Mouse (Mus musculus) MEL (cell line): Measurements from ENCODE around the gene Lrrc8a. TPM values are rescaled to one million over a fixed set of nuclear protein-coding genes. Genes with fewer than 3 reads are reported as not detected.
A peak's percentile ranks its signal among the peaks of the same experiment; 100 is the strongest.

ENCODE experiments used
- DNase-seq: peaks from one replicate; pipeline ENCODE4 v3.0.0; 2011; ENCODE audit warnings: low read depth, low spot score
- H3K27ac ChIP-seq: 2 replicates; pipeline ENCODE4 v1.5.1; 2012; ENCODE audit warnings: low read depth, mild to moderate bottlenecking, control low read depth, low read length, moderate library complexity; ENCODE audit not compliant: control insufficient read depth
- H3K27me3 ChIP-seq, 2 experiments: fragments of 150-350 bp in 1 of 2; sonication (generic) in 1 of 2; 2 replicates each; pipeline ENCODE4 v1.6.1; 2012; ENCODE audit warnings: low read length in 2 of 2, mild to moderate bottlenecking in 2 of 2, improper control_type of control experiment in 1 of 2, moderate library complexity in 1 of 2; ENCODE audit not compliant: insufficient read depth in 2 of 2, control insufficient read depth in 1 of 2
- H3K36me3 ChIP-seq, 2 experiments: 2 replicates each; pipeline ENCODE4 v1.6.1; 2012 to 2014; ENCODE audit warnings: low read length in 2 of 2, improper control_type of control experiment in 1 of 2, inconsistent platforms in 1 of 2, mild to moderate bottlenecking in 1 of 2; ENCODE audit not compliant: insufficient read depth in 2 of 2, control insufficient read depth in 1 of 2
- H3K4me1 ChIP-seq, 2 experiments: fragments of 150-350 bp in 1 of 2; sonication (generic) in 1 of 2; 2 replicates each; pipeline ENCODE4 v1.6.1; 2012; ENCODE audit warnings: low read length in 2 of 2, improper control_type of control experiment in 1 of 2, mild to moderate bottlenecking in 1 of 2; ENCODE audit not compliant: insufficient read depth in 2 of 2, control insufficient read depth in 1 of 2
- H3K4me3 ChIP-seq, 2 experiments: fragments of 150-350 bp in 1 of 2; sonication (generic) in 1 of 2; 2 replicates each; pipeline ENCODE4 v1.5.1; 2012; ENCODE audit warnings: low read depth in 2 of 2, low read length in 2 of 2, mild to moderate bottlenecking in 2 of 2, moderate library complexity in 2 of 2, control low read depth in 1 of 2, improper control_type of control experiment in 1 of 2; ENCODE audit not compliant: control insufficient read depth in 1 of 2, insufficient read depth in 1 of 2
- H3K79me2 ChIP-seq: 2 replicates; pipeline ENCODE4 v1.6.1; 2012; ENCODE audit warnings: mild to moderate bottlenecking, low read length, moderate library complexity; ENCODE audit not compliant: control insufficient read depth, poor library complexity, insufficient read depth
- H3K9ac ChIP-seq: 2 replicates; pipeline ENCODE4 v1.6.1; 2012; ENCODE audit warnings: low read depth, mild to moderate bottlenecking, control low read depth, low read length, moderate library complexity; ENCODE audit not compliant: control insufficient read depth, poor library complexity, severe bottlenecking
- H3K9me3 ChIP-seq: fragments of 150-350 bp; sonication (generic); replicated peaks from 2 replicates; pipeline ENCODE4 v1.6.1; 2012; ENCODE audit warnings: mild to moderate bottlenecking, low read length, improper control_type of control experiment, moderate library complexity; ENCODE audit not compliant: insufficient read depth
- BHLHE40 ChIP-seq: IDR thresholded peaks from 2 replicates; pipeline ENCODE4 v1.6.1; 2012; ENCODE audit warnings: low read depth, mild to moderate bottlenecking, inconsistent platforms, low read length, improper control_type of control experiment, borderline replicate concordance
- CHD2 ChIP-seq: IDR thresholded peaks from 2 replicates; pipeline ENCODE4 v1.6.1; 2011; ENCODE audit warnings: low read length, improper control_type of control experiment
- E2F4 ChIP-seq: IDR thresholded peaks from 2 replicates; pipeline ENCODE4 v1.6.1; 2011; ENCODE audit warnings: low read depth, low read length, improper control_type of control experiment, borderline replicate concordance
- ETS1 ChIP-seq: IDR thresholded peaks from 2 replicates; pipeline ENCODE4 v1.6.1; 2012; ENCODE audit warnings: low read depth, mild to moderate bottlenecking, inconsistent platforms, low read length, improper control_type of control experiment, moderate library complexity
- GATA1 ChIP-seq: IDR thresholded peaks from 2 replicates; pipeline ENCODE4 v1.6.1; 2011; ENCODE audit warnings: low read depth, low read length, improper control_type of control experiment
- HCFC1 ChIP-seq: IDR thresholded peaks from 2 replicates; pipeline ENCODE4 v1.6.1; 2012; ENCODE audit warnings: low read depth, mild to moderate bottlenecking, inconsistent platforms, low read length, improper control_type of control experiment, moderate library complexity
- MAFK ChIP-seq: IDR thresholded peaks from 2 replicates; pipeline ENCODE4 v1.6.1; 2011; ENCODE audit warnings: low read depth, mild to moderate bottlenecking, low read length, improper control_type of control experiment, borderline replicate concordance
- MAX ChIP-seq: IDR thresholded peaks from 2 replicates; pipeline ENCODE4 v1.6.1; 2011; ENCODE audit warnings: low read length, improper control_type of control experiment
- MAZ ChIP-seq: IDR thresholded peaks from 2 replicates; pipeline ENCODE4 v1.6.1; 2012; ENCODE audit warnings: low read depth, mild to moderate bottlenecking, inconsistent platforms, low read length, improper control_type of control experiment
- MXI1 ChIP-seq: IDR thresholded peaks from 2 replicates; pipeline ENCODE4 v1.6.1; 2011; ENCODE audit warnings: mild to moderate bottlenecking, low read depth, low read length, improper control_type of control experiment
- MYC ChIP-seq: IDR thresholded peaks from 2 replicates; pipeline ENCODE4 v1.6.1; 2011; ENCODE audit warnings: low read depth, mild to moderate bottlenecking, low read length, improper control_type of control experiment, moderate library complexity
- NELFE ChIP-seq: IDR thresholded peaks from 2 replicates; pipeline ENCODE4 v1.6.1; 2011; ENCODE audit warnings: low read depth, low read length, improper control_type of control experiment
- NRF1 ChIP-seq: IDR thresholded peaks from 2 replicates; pipeline ENCODE4 v1.6.1; 2014; ENCODE audit warnings: low read depth, mild to moderate bottlenecking, inconsistent platforms, low read length, improper control_type of control experiment, moderate library complexity; ENCODE audit not compliant: poor library complexity, insufficient read depth, severe bottlenecking
- POLR2A ChIP-seq, 2 experiments: IDR thresholded peaks; 2 replicates each; pipeline ENCODE4 v1.6.1; 2011 to 2012; ENCODE audit warnings: low read length in 2 of 2, mild to moderate bottlenecking in 2 of 2, control low read depth in 1 of 2, improper control_type of control experiment in 1 of 2, low read depth in 1 of 2, moderate library complexity in 1 of 2; ENCODE audit not compliant: control insufficient read depth in 1 of 2, insufficient read depth in 1 of 2, poor library complexity in 1 of 2
- POLR2AphosphoS2 ChIP-seq: IDR thresholded peaks from 2 replicates; pipeline ENCODE4 v1.6.1; 2011; ENCODE audit warnings: low read length, improper control_type of control experiment
- POLR2AphosphoS5 ChIP-seq: IDR thresholded peaks from 2 replicates; pipeline ENCODE4 v1.6.1; 2012; ENCODE audit warnings: low read depth, borderline replicate concordance, mild to moderate bottlenecking, inconsistent platforms, low read length, moderate library complexity, mixed read lengths
- SIN3A ChIP-seq: IDR thresholded peaks from 2 replicates; pipeline ENCODE4 v1.6.1; 2012; ENCODE audit warnings: low read length, improper control_type of control experiment, inconsistent platforms
- SMC3 ChIP-seq: IDR thresholded peaks from 2 replicates; pipeline ENCODE4 v1.6.1; 2011; ENCODE audit warnings: low read depth, low read length, improper control_type of control experiment
- TBP ChIP-seq: IDR thresholded peaks from 2 replicates; pipeline ENCODE4 v1.8.0; 2011; ENCODE audit warnings: low read depth, low read length, improper control_type of control experiment
- TCF12 ChIP-seq: IDR thresholded peaks from 2 replicates; pipeline ENCODE4 v1.6.1; 2014; ENCODE audit warnings: low read depth, mild to moderate bottlenecking, inconsistent platforms, low read length, improper control_type of control experiment, moderate library complexity
- UBTF ChIP-seq: IDR thresholded peaks from 2 replicates; pipeline ENCODE4 v1.6.1; 2012; ENCODE audit warnings: low read depth, mild to moderate bottlenecking, inconsistent platforms, low read length, improper control_type of control experiment, moderate library complexity, borderline replicate concordance; ENCODE audit not compliant: insufficient read depth
- USF1 ChIP-seq: IDR thresholded peaks from 2 replicates; pipeline ENCODE4 v1.6.1; 2014; ENCODE audit warnings: low read depth, mild to moderate bottlenecking, inconsistent platforms, low read length, improper control_type of control experiment, moderate library complexity
- USF2 ChIP-seq, 2 experiments: IDR thresholded peaks; 2 replicates each; pipeline ENCODE4 v1.6.1; 2011 to 2012; ENCODE audit warnings: improper control_type of control experiment in 2 of 2, low read length in 2 of 2, borderline replicate concordance in 1 of 2, inconsistent platforms in 1 of 2, low read depth in 1 of 2, mild to moderate bottlenecking in 1 of 2; ENCODE audit not compliant: insufficient read depth in 1 of 2
- ZC3H11A ChIP-seq: IDR thresholded peaks from 2 replicates; pipeline ENCODE4 v1.6.1; 2012; ENCODE audit warnings: low read depth, mild to moderate bottlenecking, inconsistent platforms, low read length, improper control_type of control experiment
- ZKSCAN1 ChIP-seq: IDR thresholded peaks from 2 replicates; pipeline ENCODE4 v1.6.1; 2012; ENCODE audit warnings: low read depth, mild to moderate bottlenecking, inconsistent platforms, low read length, improper control_type of control experiment, moderate library complexity
- ZMIZ1 ChIP-seq: IDR thresholded peaks from 2 replicates; pipeline ENCODE4 v1.6.1; 2012; ENCODE audit warnings: low read depth, mild to moderate bottlenecking, inconsistent platforms, low read length, improper control_type of control experiment, moderate library complexity
- polyA plus RNA-seq, 2 experiments: library from polyadenylated mRNA; stranded (reverse) in 1 of 2; unstranded in 1 of 2; fragments of >175 nt in 1 of 2; fragments of >200 nt in 1 of 2; gene quantifications; 2 replicates each; pipeline versions ENCODE4 v1.2.1 to v1.2.4; 2012; ENCODE audit warnings: low replicate concordance in 2 of 2, low read depth in 1 of 2; ENCODE audit not compliant: insufficient read length in 2 of 2, insufficient read depth in 1 of 2, missing spikeins in 1 of 2
- total RNA-seq: library from RNA; depleted of rRNA; stranded (reverse); fragments of 300-350 nt; gene quantifications from 2 replicates; pipeline ENCODE4 v1.2.3, GENCODE M21; 2012

Lrrc8a gene
- total and polyA plus RNA-seq, 3 experiments = 6.9 to 8.3 TPM; not detected in 1

GRCm38 (mm10) chr2:30286192-30287026, 48.9 kb downstream of the Lrrc8a start, which contains the start of the genes Dolk and Nup188:
TSS of gene Dolk (minus strand) at chr2:30286334.
TSS of gene Nup188 (plus strand) at chr2:30286397.
- no peaks in the 10 kb centered on the region for H3K27me3 ChIP-seq
- H3K27ac ChIP-seq = peak within 1 kb of the TSS; percentile 50
- peaks cover 0 to 14% of the 10 kb centered on the region in 2 experiments; a peak in 3 of 4 replicates for H3K4me1 ChIP-seq
- DNase-seq = peak; percentile 96
- peak within 1 kb of the TSS; percentile 89 to 93 for H3K4me3 ChIP-seq
- H3K9me3 ChIP-seq = no peaks in the 10 kb centered on the region
- TF ChIP-seq MYC = peak; percentile 48; the same call in 1 of the 2 replicates
- TF ChIP-seq ZKSCAN1 = no peak
- TF ChIP-seq E2F4 = peak; percentile 64; the same call in 1 of the 2 replicates
- no peak for TF ChIP-seq MAFK
- TF ChIP-seq NRF1 = 0 out of 2 replicates have a peak, but pooled peaks have one; percentile 28
- peak; percentile 100 for TF ChIP-seq USF1
- peak; percentile 95 for TF ChIP-seq MXI1
- peak; percentile 72; the same call in 1 of the 2 replicates for TF ChIP-seq UBTF
- no peak for TF ChIP-seq SMC3
- TF ChIP-seq TBP = peak; percentile 85
- peak; percentile 78; the same call in 1 of the 2 replicates for TF ChIP-seq ZMIZ1
- peak; percentile 90 for TF ChIP-seq NELFE
- peak; percentile 83; the same call in 1 of the 2 replicates for TF ChIP-seq SIN3A
- peak; percentile 74; the same call in 1 of the 2 replicates for TF ChIP-seq POLR2AphosphoS2
- TF ChIP-seq MAZ = peak; percentile 61; the same call in 1 of the 2 replicates
- no peak for TF ChIP-seq CHD2
- peak; percentile 88 to 98 for TF ChIP-seq POLR2A (IDR thresholded peaks at IDR 0.05; ENCODE audit: control insufficient read depth in 1 of 2, insufficient read depth in 1 of 2, low read depth in 1 of 2, low read length in 2 of 2, poor library complexity in 1 of 2)
- TF ChIP-seq MAX = peak; percentile 93
- peak; percentile 86 for TF ChIP-seq TCF12
- no peak for TF ChIP-seq ETS1
- TF ChIP-seq USF2 (IDR thresholded peaks at IDR 0.05; ENCODE audit: borderline replicate concordance in 1 of 2, insufficient read depth in 1 of 2, low read depth in 1 of 2, low read length in 2 of 2) = peak; percentile 83 to 97
- TF ChIP-seq BHLHE40 = no peak
- TF ChIP-seq GATA1 = no peak
- TF ChIP-seq ZC3H11A = no peak
- no peak for TF ChIP-seq POLR2AphosphoS5
- peak; percentile 85 for TF ChIP-seq HCFC1
- peaks cover 0 to 12% of the 10 kb centered on the region in 2 experiments; a peak in 3 of 4 replicates for H3K36me3 ChIP-seq
- H3K9ac ChIP-seq = peak within 1 kb of the TSS; percentile 93
- peaks cover 48% of the 10 kb centered on the region for H3K79me2 ChIP-seq
